Mouse (Mus musculus) hindbrain, embryonic 15.5 days (tissue): ENCODE measurements at regions not wholly inside any gene's neighbourhood (a gene's known extent, or its start where the extent isn't known, plus 50 kb on each side); places are given as distances from the start of the nearest gene placed in this dataset.

ENCODE experiments used
- ATAC-seq: fragments of 200-750 bp; cut with Nextera tagmentation; 2 replicates; pipeline ENCODE4 v1.8.0; 2017; ENCODE audit warnings: low read depth, moderate number of reproducible peaks, moderate TSS enrichment; ENCODE audit not compliant: low FRiP score
- H3K27ac ChIP-seq: fragments of 300-500 bp; sonication (generic); replicated peaks from 2 replicates; pipeline ENCODE4 v1.5.1; 2015; ENCODE audit warnings: mild to moderate bottlenecking, inconsistent platforms
- H3K27me3 ChIP-seq: fragments of 300-500 bp; sonication (generic); 2 replicates; pipeline ENCODE4 v1.6.1; 2015; ENCODE audit warnings: control low read depth, inconsistent platforms
- H3K36me3 ChIP-seq: fragments of 300-500 bp; sonication (generic); 2 replicates; pipeline ENCODE4 v1.6.1; 2015; ENCODE audit warnings: control low read depth, inconsistent platforms
- H3K4me1 ChIP-seq: fragments of 300-500 bp; sonication (generic); replicated peaks from 2 replicates; pipeline ENCODE4 v1.6.1; 2015; ENCODE audit warnings: control low read depth, inconsistent platforms
- H3K4me2 ChIP-seq: fragments of 300-500 bp; sonication (generic); 2 replicates; pipeline ENCODE4 v1.6.1; 2015; ENCODE audit warnings: moderate library complexity, mild to moderate bottlenecking, inconsistent platforms
- H3K4me3 ChIP-seq: fragments of 300-500 bp; sonication (generic); 2 replicates; pipeline ENCODE4 v1.5.1; 2015; ENCODE audit warnings: mild to moderate bottlenecking, inconsistent platforms
- H3K9ac ChIP-seq: fragments of 300-500 bp; sonication (generic); 2 replicates; pipeline ENCODE4 v1.6.1; 2015; ENCODE audit warnings: inconsistent platforms
- H3K9me3 ChIP-seq: fragments of 300-500 bp; sonication (generic); 2 replicates; pipeline ENCODE4 v1.6.1; 2016; ENCODE audit warnings: control low read depth, inconsistent platforms
- WGBS: fragments of 180-500 bp; shearing (Covaris S2); methylation state at CpG from one replicate; pipeline ENCODE4 v1.1.7; 2015; 5-methylcytosine and 5-hydroxymethylcytosine counted together

GRCm38 (mm10) chr19:27558199-27558598 lies 128.6 kb upstream of the Pum3 start:
- ATAC-seq: no peak
- Histone ChIP-seq H3K4me3 (no peak overlapping the region), H3K9ac (no peak overlapping the region), H3K9me3 (no peaks in the 10 kb centered on the region), H3K4me2 (no peak overlapping the region), H3K36me3 (no peaks in the 10 kb centered on the region), H3K27me3 (no peaks in the 10 kb centered on the region), H3K27ac (no peak overlapping the region), H3K4me1 (no peaks in the 10 kb centered on the region)
- WGBS: 77% methylated on average over 3 of the region's 3 CpGs

- no peak overlapping the region for H3K4me3 ChIP-seq
- no peak overlapping the region for H3K4me2 ChIP-seq
- no peaks in the 10 kb centered on the region for H3K27me3 ChIP-seq
- H3K9ac ChIP-seq: no peak overlapping the region
- H3K9me3 ChIP-seq: no peaks in the 10 kb centered on the region
- H3K36me3 ChIP-seq: no peaks in the 10 kb centered on the region
- H3K27ac ChIP-seq: no peak overlapping the region
- no peaks in the 10 kb centered on the region for H3K4me1 ChIP-seq
- WGBS: 90% methylated on average over 4 of the region's 4 CpGs
- ATAC-seq: no peak
Observed at GRCm38 (mm10) chr19:27556697-27557096, 127.1 kb upstream of the Pum3 start.

- Histone ChIP-seq H3K27me3 (no peaks in the 10 kb centered on the region), H3K36me3 (no peaks in the 10 kb centered on the region), H3K9ac (no peak overlapping the region), H3K4me1 (no peaks in the 10 kb centered on the region), H3K27ac (no peak overlapping the region), H3K9me3 (no peaks in the 10 kb centered on the region), H3K4me2 (no peak overlapping the region), H3K4me3 (no peak overlapping the region)
- whole genome bisulfite sequencing: 95% methylated on average over 4 of the region's 4 CpGs
- no peak for ATAC-seq
Observed at GRCm38 (mm10) chr19:27554841-27555240, 125.2 kb upstream of the Pum3 start.

GRCm38 (mm10) chr19:27553266-27553665 lies 123.6 kb upstream of the Pum3 start:
- no peaks in the 10 kb centered on the region for H3K36me3 ChIP-seq
- WGBS: 82% methylated on average over 11 of the region's 11 CpGs
- no peaks in the 10 kb centered on the region for H3K27me3 ChIP-seq
- H3K4me2 ChIP-seq: no peak overlapping the region
- H3K9me3 ChIP-seq: no peaks in the 10 kb centered on the region
- H3K4me1 ChIP-seq: no peaks in the 10 kb centered on the region
- no peak overlapping the region for H3K27ac ChIP-seq
- ATAC-seq: no peak
- H3K4me3 ChIP-seq: no peak overlapping the region
- no peak overlapping the region for H3K9ac ChIP-seq

GRCm38 (mm10) chr19:27537746-27538145 lies 108.1 kb upstream of the Pum3 start:
- no peaks in the 10 kb centered on the region for H3K4me1 ChIP-seq
- no peak for ATAC-seq
- no peak overlapping the region for H3K4me3 ChIP-seq
- H3K27me3 ChIP-seq: no peaks in the 10 kb centered on the region
- no peak overlapping the region for H3K4me2 ChIP-seq
- H3K36me3 ChIP-seq: no peaks in the 10 kb centered on the region
- no peak overlapping the region for H3K27ac ChIP-seq
- no peak overlapping the region for H3K9ac ChIP-seq
- H3K9me3 ChIP-seq: no peaks in the 10 kb centered on the region
- WGBS: 89% methylated on average over 3 of the region's 3 CpGs

- no peak overlapping the region for H3K4me3 ChIP-seq
- no peak for ATAC-seq
- no peaks in the 10 kb centered on the region for H3K9me3 ChIP-seq
- H3K4me2 ChIP-seq: no peak overlapping the region
- H3K36me3 ChIP-seq: no peaks in the 10 kb centered on the region
- H3K9ac ChIP-seq: no peak overlapping the region
- no peaks in the 10 kb centered on the region for H3K27me3 ChIP-seq
- 48% methylated on average over 9 of the region's 9 CpGs for WGBS
- H3K27ac ChIP-seq: no peak overlapping the region
- no peaks in the 10 kb centered on the region for H3K4me1 ChIP-seq
Observed at GRCm38 (mm10) chr19:27537066-27537465, 107.4 kb upstream of the Pum3 start.

GRCm38 (mm10) chr19:27527940-27528558 lies 98.4 kb upstream of the Pum3 start:
- Histone ChIP-seq H3K27ac (no peak overlapping the region), H3K27me3 (no peaks in the 10 kb centered on the region), H3K9ac (no peak overlapping the region), H3K36me3 (no peaks in the 10 kb centered on the region), H3K4me1 (no peaks in the 10 kb centered on the region), H3K9me3 (no peaks in the 10 kb centered on the region), H3K4me2 (no peak overlapping the region), H3K4me3 (no peak overlapping the region)
- WGBS: 90% methylated on average over 6 of the region's 6 CpGs
- ATAC-seq: no peak

GRCm38 (mm10) chr19:27519326-27520061 lies 89.9 kb upstream of the Pum3 start:
- Histone ChIP-seq H3K9me3 (no peaks in the 10 kb centered on the region), H3K27ac (no peak overlapping the region), H3K4me2 (no peak overlapping the region), H3K27me3 (no peaks in the 10 kb centered on the region), H3K4me3 (no peak overlapping the region), H3K36me3 (no peaks in the 10 kb centered on the region), H3K4me1 (no peaks in the 10 kb centered on the region), H3K9ac (no peak overlapping the region)
- no peak for ATAC-seq
- 84% methylated on average over 5 of the region's 5 CpGs for WGBS

- 82% methylated on average over 3 of the region's 3 CpGs for WGBS
- Histone ChIP-seq H3K27ac (no peak overlapping the region), H3K9me3 (no peaks in the 10 kb centered on the region), H3K4me1 (peaks cover 6% of the 10 kb centered on the region; the same call in 1 of the 2 replicates), H3K36me3 (no peaks in the 10 kb centered on the region), H3K4me2 (no peak overlapping the region), H3K9ac (no peak overlapping the region), H3K4me3 (no peak overlapping the region), H3K27me3 (no peaks in the 10 kb centered on the region)
- ATAC-seq: no peak
Observed at GRCm38 (mm10) chr19:27514267-27514666, 84.6 kb upstream of the Pum3 start.

- H3K4me1 ChIP-seq: peaks cover 6% of the 10 kb centered on the region; the same call in 1 of the 2 replicates
- no peak overlapping the region for H3K27ac ChIP-seq
- no peaks in the 10 kb centered on the region for H3K36me3 ChIP-seq
- ATAC-seq: no peak
- no peaks in the 10 kb centered on the region for H3K9me3 ChIP-seq
- no peak overlapping the region for H3K9ac ChIP-seq
- no peak overlapping the region for H3K4me3 ChIP-seq
- 88% methylated on average over 1 of the region's 1 CpGs for WGBS
- no peak overlapping the region for H3K4me2 ChIP-seq
- H3K27me3 ChIP-seq: no peaks in the 10 kb centered on the region
Observed at GRCm38 (mm10) chr19:27513535-27513934, 83.9 kb upstream of the Pum3 start.

GRCm38 (mm10) chr19:27511340-27511739 lies 81.7 kb upstream of the Pum3 start:
- WGBS: 29% methylated on average over 6 of the region's 6 CpGs
- ATAC-seq: no peak

GRCm38 (mm10) chr19:27509956-27510639 lies 80.5 kb upstream of the Pum3 start:
- H3K36me3 ChIP-seq: no peaks in the 10 kb centered on the region
- peaks cover 6% of the 10 kb centered on the region; the same call in 1 of the 2 replicates for H3K4me1 ChIP-seq
- H3K9me3 ChIP-seq: no peaks in the 10 kb centered on the region
- H3K27ac ChIP-seq: no peak overlapping the region
- no peak overlapping the region for H3K4me3 ChIP-seq
- H3K4me2 ChIP-seq: no peak overlapping the region
- no peak overlapping the region for H3K9ac ChIP-seq
- 46% methylated on average over 6 of the region's 6 CpGs for WGBS
- ATAC-seq: 0 out of 2 replicates have a peak, but pooled peaks have one; percentile 48
- no peaks in the 10 kb centered on the region for H3K27me3 ChIP-seq

More at GRCm38 (mm10) chr19:27511340-27511739, 81.7 kb upstream of the Pum3 start:
- Histone ChIP-seq H3K27me3 (no peaks in the 10 kb centered on the region), H3K9ac (no peak overlapping the region), H3K27ac (no peak overlapping the region), H3K4me3 (no peak overlapping the region), H3K36me3 (no peaks in the 10 kb centered on the region), H3K4me2 (no peak overlapping the region), H3K4me1 (peaks cover 6% of the 10 kb centered on the region; the same call in 1 of the 2 replicates), H3K9me3 (no peaks in the 10 kb centered on the region)
